Mouse (Mus musculus) kidney, adult 2 months (tissue): ENCODE measurements at regions not wholly inside any gene's neighbourhood (a gene's known extent, or its start where the extent isn't known, plus 50 kb on each side); places are given as distances from the start of the nearest gene placed in this dataset.
A peak's percentile ranks its signal among the peaks of the same experiment; 100 is the strongest.

ENCODE experiments used
- DNase-seq: peaks from one replicate; pipeline ENCODE4 v3.0.0; 2021
- H3K27ac ChIP-seq: fragments of 200-500 bp; 2 replicates; pipeline ENCODE4 v1.5.1; 2012; ENCODE audit warnings: low read depth, low read length, control low read depth, inconsistent platforms; ENCODE audit not compliant: insufficient read depth
- H3K27me3 ChIP-seq: fragments of 200-500 bp; replicated peaks from 2 replicates; pipeline ENCODE4 v1.6.1; 2012; ENCODE audit warnings: mild to moderate bottlenecking, moderate library complexity, low read length, inconsistent platforms; ENCODE audit not compliant: control insufficient read depth, insufficient read depth
- H3K36me3 ChIP-seq: fragments of 200-500 bp; 2 replicates; pipeline ENCODE4 v1.6.1; 2012; ENCODE audit warnings: mild to moderate bottlenecking, moderate library complexity, low read length, inconsistent platforms; ENCODE audit not compliant: control insufficient read depth, insufficient read depth
- H3K4me1 ChIP-seq: fragments of 200-500 bp; 2 replicates; pipeline ENCODE4 v1.6.1; 2011; ENCODE audit warnings: low read length; ENCODE audit not compliant: control insufficient read depth, insufficient read depth
- H3K4me3 ChIP-seq: fragments of 200-500 bp; 2 replicates; pipeline ENCODE4 v1.5.1; 2011; ENCODE audit warnings: mild to moderate bottlenecking, low read depth, low read length, control low read depth; ENCODE audit not compliant: insufficient read depth
- CTCF ChIP-seq: fragments of 200-500 bp; conservative IDR thresholded peaks from 2 replicates; pipeline ENCODE4 v1.5.1; 2011; ENCODE audit warnings: low read depth, mild to moderate bottlenecking, control low read depth, low read length, moderate library complexity, mixed read lengths; ENCODE audit not compliant: insufficient read depth, insufficient read length
- POLR2A ChIP-seq: fragments of 200-500 bp; IDR thresholded peaks from one replicate; pipeline ENCODE4 v1.6.1; 2011; ENCODE audit warnings: low read depth, low read length, control low read depth
- WGBS: fragments of 180-500 bp; shearing (Covaris S2); methylation state at CpG from one replicate; pipeline ENCODE4 v1.1.7; 2018; 5-methylcytosine and 5-hydroxymethylcytosine counted together

- no peak overlapping the region for H3K27ac ChIP-seq
- H3K36me3 ChIP-seq: no peaks in the 10 kb centered on the region
- no peak for TF ChIP-seq POLR2A
- no peak for TF ChIP-seq CTCF
- peak; percentile 3 for DNase-seq
- no peak overlapping the region for H3K4me3 ChIP-seq
- no peaks in the 10 kb centered on the region for H3K4me1 ChIP-seq
- WGBS: 86% methylated on average over 4 of the region's 4 CpGs
- no peaks in the 10 kb centered on the region for H3K27me3 ChIP-seq
Measured at GRCm38 (mm10) chr17:62415152-62415551, 466.0 kb downstream of the Efna5 start.

- H3K36me3 ChIP-seq: no peaks in the 10 kb centered on the region
- H3K4me1 ChIP-seq: no peaks in the 10 kb centered on the region
- peak; percentile 8 for DNase-seq
- no peak overlapping the region for H3K4me3 ChIP-seq
- no peak overlapping the region for H3K27ac ChIP-seq
- WGBS: 62% methylated on average over 12 of the region's 12 CpGs
- TF ChIP-seq POLR2A: no peak
- TF ChIP-seq CTCF: no peak
- no peaks in the 10 kb centered on the region for H3K27me3 ChIP-seq
Measured at GRCm38 (mm10) chr17:62412666-62413180, 468.4 kb downstream of the Efna5 start.

GRCm38 (mm10) chr17:62403739-62404138 is 477.4 kb downstream of the Efna5 start:
- Histone ChIP-seq H3K27me3 (no peaks in the 10 kb centered on the region), H3K27ac (no peak overlapping the region), H3K36me3 (no peaks in the 10 kb centered on the region), H3K4me3 (no peak overlapping the region), H3K4me1 (no peaks in the 10 kb centered on the region)
- no peak for TF ChIP-seq CTCF
- TF ChIP-seq POLR2A: no peak
- no peak for DNase-seq
- 81% methylated on average over 1 of the region's 1 CpGs for WGBS

- TF ChIP-seq POLR2A: no peak
- TF ChIP-seq CTCF: no peak
Measured at GRCm38 (mm10) chr17:62393355-62394006, 487.6 kb downstream of the Efna5 start.

GRCm38 (mm10) chr17:62384053-62384452 is 497.1 kb downstream of the Efna5 start:
- H3K4me1 ChIP-seq: no peaks in the 10 kb centered on the region
- WGBS: 33% methylated on average over 16 of the region's 16 CpGs
- no peaks in the 10 kb centered on the region for H3K27me3 ChIP-seq
- no peak overlapping the region for H3K27ac ChIP-seq
- H3K36me3 ChIP-seq: no peaks in the 10 kb centered on the region
- TF ChIP-seq POLR2A (no peak), CTCF (no peak)
- no peak for DNase-seq
- H3K4me3 ChIP-seq: no peak overlapping the region

More at GRCm38 (mm10) chr17:62393355-62394006, 487.6 kb downstream of the Efna5 start:
- H3K27me3 ChIP-seq: no peaks in the 10 kb centered on the region
- DNase-seq: no peak
- H3K4me1 ChIP-seq: no peaks in the 10 kb centered on the region
- 51% methylated on average over 8 of the region's 8 CpGs for WGBS
- no peak overlapping the region for H3K27ac ChIP-seq
- no peak overlapping the region for H3K4me3 ChIP-seq
- no peaks in the 10 kb centered on the region for H3K36me3 ChIP-seq

- TF ChIP-seq POLR2A (no peak), CTCF (no peak)
- no peak overlapping the region for H3K4me3 ChIP-seq
- no peak overlapping the region for H3K27ac ChIP-seq
- DNase-seq: no peak
- no peaks in the 10 kb centered on the region for H3K36me3 ChIP-seq
- 67% methylated on average over 8 of the region's 8 CpGs for WGBS
- H3K27me3 ChIP-seq: no peaks in the 10 kb centered on the region
- H3K4me1 ChIP-seq: no peaks in the 10 kb centered on the region
Measured at GRCm38 (mm10) chr17:62378868-62379417, 502.2 kb downstream of the Efna5 start.

GRCm38 (mm10) chr17:62369100-62369499 is 512.0 kb downstream of the Efna5 start:
- no peak for DNase-seq
- 74% methylated on average over 3 of the region's 3 CpGs for WGBS

More at GRCm38 (mm10) chr17:62369100-62369499, 512.0 kb downstream of the Efna5 start:
- TF ChIP-seq POLR2A: no peak
- TF ChIP-seq CTCF: no peak
- Histone ChIP-seq H3K4me3 (no peak overlapping the region), H3K27ac (no peak overlapping the region), H3K4me1 (no peaks in the 10 kb centered on the region), H3K27me3 (no peaks in the 10 kb centered on the region), H3K36me3 (no peaks in the 10 kb centered on the region)
